Mouse (Mus musculus) heart, postnatal 25 days (tissue): ENCODE results near the gene Ypel2. TPM values are rescaled to one million over a fixed set of nuclear protein-coding genes. Genes with fewer than 3 reads are reported as not detected.
A peak's percentile ranks its signal among the peaks of the same experiment; 100 is the strongest.

Experiments
- DNase-seq: peaks from one replicate; pipeline ENCODE4 v3.0.0; 2022; ENCODE audit warnings: low spot score
- intact Hi-C: fragments of 180-260 bp; cut with DNase I; formaldehyde crosslinking; loops from one replicate; pipeline ENCODE4 v1.15.1; 2025
- total RNA-seq, 2 experiments: library from RNA; stranded (reverse); gene quantifications; 2 replicates each; pipeline ENCODE4 v1.2.3; 2021

Gene Ypel2
- total RNA-seq, 2 experiments from 2014 or later = 16.2 to 35.4 TPM

DNA sequence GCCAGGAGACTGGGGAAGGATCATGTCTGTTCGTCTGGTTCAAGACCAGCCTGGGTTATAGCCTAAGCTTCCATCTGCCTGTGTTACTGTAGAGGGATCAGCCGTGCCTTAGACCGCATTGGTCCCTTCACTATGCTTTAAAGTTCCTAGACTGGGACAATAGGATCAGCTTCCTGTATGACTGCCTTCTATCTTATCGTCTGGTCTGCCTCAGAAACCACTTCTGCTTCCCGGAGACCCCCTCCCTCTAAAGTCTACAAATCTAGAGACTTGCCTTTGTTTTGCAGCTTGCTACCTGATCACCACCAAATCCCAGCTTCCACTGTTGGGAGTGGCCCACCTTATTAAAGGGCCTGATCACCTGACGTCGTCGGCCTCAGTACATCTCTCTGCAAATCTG, 7.7 kb upstream of the Ypel2 start:
- intact Hi-C loops = no loop called here
- DNase-seq = no peak

DNA sequence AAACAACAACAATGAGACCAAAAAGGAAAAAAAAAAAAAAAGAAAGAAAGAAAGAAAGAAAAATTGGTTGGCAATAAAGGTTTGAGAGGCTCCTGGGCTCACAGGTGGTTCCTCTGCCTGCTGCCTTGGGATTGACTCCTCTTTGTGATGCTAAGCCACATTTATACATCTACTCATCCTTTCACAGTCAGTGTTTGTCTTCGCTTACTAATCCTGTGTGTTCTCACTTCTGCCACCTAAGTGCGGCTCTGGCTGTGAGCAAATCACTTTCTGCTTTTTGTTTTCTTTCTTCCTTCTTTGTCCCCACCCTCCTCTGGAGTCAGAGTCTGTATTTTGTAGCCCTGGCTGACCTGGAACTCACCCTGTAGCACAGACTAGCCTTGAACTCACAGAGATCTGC, 2.8 kb upstream of the Ypel2 start:
- DNase-seq = no peak
- intact Hi-C loops = loop anchor here (10.0 kb wide), 1 partner anchor 101 kb away; no protein-coding TSS in a partner anchor

DNA sequence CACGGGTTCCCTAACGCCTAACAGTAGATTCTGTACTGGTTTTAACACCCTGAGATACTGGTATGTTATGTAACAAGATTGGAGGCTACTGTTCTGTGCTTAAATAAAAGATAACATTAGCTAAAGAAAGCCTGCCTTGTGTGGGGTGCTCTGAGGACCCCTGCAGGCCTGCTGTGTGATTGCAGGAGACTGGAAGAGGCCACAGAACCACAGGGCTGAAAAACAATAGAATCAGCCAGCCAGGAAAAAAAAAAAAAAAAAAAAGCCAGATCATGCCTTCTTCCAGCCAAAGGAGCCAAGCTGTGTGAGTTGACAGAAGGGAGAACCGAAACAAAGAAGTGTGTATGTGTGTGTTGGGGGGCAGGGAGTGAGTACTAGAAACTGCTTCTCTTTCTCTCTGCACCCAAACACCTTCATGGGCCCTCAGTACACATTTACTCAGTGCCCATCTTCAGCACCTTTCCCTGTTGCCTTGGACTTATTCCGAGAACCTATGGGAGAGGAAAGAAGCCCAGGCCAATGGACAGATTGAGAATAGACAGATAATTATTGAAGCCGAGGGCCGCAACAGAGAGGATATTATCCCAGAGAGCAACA, 2.2 kb upstream of the Ypel2 start:
- intact Hi-C loops = loop anchor here (10.0 kb wide), 1 partner anchor 101 kb away; no protein-coding TSS in a partner anchor
- peak; percentile 27 for DNase-seq

DNA sequence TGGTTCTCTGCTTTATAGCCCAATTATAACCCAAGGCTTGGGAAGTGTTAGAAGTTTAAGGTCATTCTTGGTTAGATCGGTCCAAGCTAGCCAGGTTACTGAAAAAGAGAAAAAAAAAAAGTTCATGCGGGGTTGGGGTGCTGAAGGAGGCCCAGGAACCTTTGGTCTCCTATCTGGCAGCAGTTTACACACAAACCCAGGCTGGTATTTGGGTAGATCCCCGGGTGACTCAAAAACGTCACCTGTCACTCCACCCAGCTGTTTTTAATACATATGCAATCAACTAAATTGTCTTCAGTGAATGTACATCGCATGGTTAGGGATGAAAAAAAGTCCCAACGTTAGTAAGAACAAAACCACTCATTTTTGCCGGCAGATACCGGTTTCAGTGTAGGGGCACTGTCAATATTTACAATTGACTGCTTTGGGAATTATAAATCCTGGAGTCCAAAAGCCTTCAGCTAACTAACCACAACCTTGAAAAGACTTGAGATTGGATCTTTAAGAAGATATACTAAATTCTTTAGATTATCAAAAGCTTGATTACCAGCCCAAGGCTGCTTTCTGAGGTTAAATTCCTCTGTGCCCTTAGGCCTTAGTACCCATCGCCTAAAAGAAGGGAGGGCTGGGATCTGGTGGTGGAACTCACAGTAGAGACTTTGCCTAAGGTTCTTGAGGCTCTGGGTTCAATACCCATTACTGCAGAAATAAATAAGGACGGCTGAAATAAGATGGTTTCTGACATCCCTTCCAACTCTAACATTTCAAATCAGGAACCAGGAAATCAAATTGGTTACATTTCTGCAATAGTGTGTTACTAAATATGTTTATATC, 1.5 kb upstream of the Ypel2 start:
- intact Hi-C loops = loop anchor here (10.0 kb wide), 1 partner anchor 100 kb away; no protein-coding TSS in a partner anchor
- DNase-seq = no peak

GRCm38 (mm10) chr11:86994330-86994729, 823 bp upstream of the Ypel2 start:
- intact Hi-C loops = loop anchor here (10.0 kb wide), 1 partner anchor 100 kb away; no protein-coding TSS in a partner anchor
- no peak for DNase-seq

- DNase-seq = no peak
Measured at GRCm38 (mm10) chr11:86992461-86992988, 982 bp downstream of the Ypel2 start.

DNA sequence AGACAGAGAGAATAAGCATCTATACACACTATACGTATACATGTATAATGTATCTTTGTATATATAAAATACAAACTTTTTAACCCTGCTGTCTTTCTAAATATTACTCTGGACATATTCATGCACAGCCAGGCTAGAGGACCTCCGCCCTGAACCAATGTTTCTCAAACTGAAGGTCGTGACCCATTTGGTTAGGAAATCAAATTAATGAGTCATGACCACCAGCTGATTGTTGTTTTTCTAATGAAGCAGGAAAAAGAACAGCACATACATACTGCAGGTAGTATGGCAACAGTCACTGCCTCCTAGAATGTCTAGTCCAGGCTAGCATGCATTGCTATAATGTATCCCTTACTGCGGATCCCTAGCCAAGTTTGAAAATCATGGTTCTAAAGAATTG, 2.3 kb downstream of the Ypel2 start:
- no peak for DNase-seq
- intact Hi-C loops = loop anchor here (10.0 kb wide), 1 partner anchor 96 kb away; no protein-coding TSS in a partner anchor

More at GRCm38 (mm10) chr11:86992461-86992988, 982 bp downstream of the Ypel2 start:
- intact Hi-C loops = loop anchor here (1.0 to 10.0 kb wide), 3 partner anchors 30 to 98 kb away; no protein-coding TSS in a partner anchor

DNA sequence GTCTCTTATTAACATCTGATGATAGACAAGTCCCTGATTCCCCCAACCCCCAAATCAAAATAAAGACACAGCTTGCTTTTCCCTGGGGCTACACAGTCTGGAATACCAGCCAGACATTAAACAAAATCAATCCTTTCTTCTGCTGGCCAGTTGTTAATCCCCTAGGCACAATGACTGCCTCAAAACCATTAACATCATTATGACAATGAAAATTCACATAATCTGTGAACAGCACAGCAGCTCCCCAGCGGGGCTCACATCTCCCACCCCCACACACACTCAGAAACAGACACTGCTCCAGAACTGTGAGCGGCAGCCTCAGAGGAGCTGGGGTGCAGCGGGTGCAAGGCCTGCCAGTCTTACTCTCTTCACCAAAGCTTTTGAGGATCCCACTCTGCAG, 3.2 kb downstream of the Ypel2 start:
- no peak for DNase-seq
- intact Hi-C loops = loop anchor here (10.0 kb wide), 1 partner anchor 96 kb away; no protein-coding TSS in a partner anchor

GRCm38 (mm10) chr11:86984990-86985389, 8.5 kb downstream of the Ypel2 start:
- no peak for DNase-seq
- intact Hi-C loops = no loop called here

DNA sequence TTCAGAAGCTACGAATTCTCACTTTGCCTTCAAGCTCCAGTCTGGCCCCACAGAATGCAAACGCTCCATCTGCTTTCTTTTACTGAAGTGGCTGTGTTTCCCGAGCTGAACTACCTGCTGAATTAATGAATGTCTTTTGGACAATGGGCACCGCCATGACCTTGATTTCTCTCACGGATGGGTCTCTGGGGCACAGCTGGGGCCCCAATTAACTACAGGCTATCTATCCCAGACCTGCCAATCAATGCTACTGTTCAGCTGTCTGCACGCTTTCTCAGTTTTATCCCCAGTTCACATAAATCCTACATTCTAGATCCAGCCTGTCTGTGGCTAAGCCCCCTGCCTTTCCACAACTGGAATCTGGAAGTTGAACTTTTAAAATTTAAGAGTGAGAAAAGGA, 10.5 kb downstream of the Ypel2 start:
- no peak for DNase-seq
- intact Hi-C loops = no loop called here

GRCm38 (mm10) chr11:86981229-86981791, 12.2 kb downstream of the Ypel2 start:
- no peak for DNase-seq
- intact Hi-C loops = no loop called here

GRCm38 (mm10) chr11:86980526-86980925, 13.0 kb downstream of the Ypel2 start:
- no peak for DNase-seq
- intact Hi-C loops = no loop called here

DNA sequence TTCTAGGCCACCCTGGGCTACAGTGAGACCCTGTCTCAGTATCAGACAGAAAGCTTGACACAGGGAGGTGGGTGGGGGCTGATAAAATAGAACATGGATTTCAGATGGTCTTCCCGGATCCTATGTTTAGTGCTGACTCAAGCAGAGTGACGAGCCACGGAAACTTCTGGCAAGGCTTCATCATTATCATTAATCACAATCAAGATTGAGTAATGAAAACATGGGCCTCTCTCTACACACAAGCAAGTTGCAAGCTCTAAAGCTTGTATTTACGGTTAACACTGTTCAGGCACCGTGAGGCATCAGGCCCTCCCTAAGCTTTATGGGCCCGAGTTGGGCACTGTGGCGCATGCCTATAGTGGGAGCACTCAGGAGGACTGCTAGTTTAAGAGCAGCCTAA, 13.7 kb downstream of the Ypel2 start:
- no peak for DNase-seq
- intact Hi-C loops = no loop called here

DNA sequence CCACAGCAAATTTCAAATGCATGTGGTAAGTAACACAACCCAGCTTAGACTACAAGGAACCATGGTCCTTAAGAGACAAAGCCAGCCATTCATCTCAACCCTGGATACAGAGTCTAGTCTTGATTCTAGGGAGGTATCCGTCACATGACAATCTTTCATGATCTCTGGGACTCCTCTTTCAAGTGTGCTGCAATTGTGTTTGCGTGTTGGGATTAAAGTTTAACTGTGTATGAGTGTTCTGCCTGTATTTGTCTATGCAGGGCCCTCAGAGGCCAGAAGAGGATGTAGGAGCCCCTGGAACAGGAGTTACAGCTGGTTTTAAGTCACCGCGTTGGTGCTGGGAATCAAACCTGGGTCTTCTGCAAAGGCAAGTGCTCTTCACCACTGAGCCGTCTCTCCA, 16.3 kb downstream of the Ypel2 start:
- intact Hi-C loops = no loop called here

GRCm38 (mm10) chr11:86974401-86974800, 19.1 kb downstream of the Ypel2 start:
- intact Hi-C loops = no loop called here
- no peak for DNase-seq

More for the DNA sequence above, 16.3 kb downstream of the Ypel2 start:
- DNase-seq = no peak

DNA sequence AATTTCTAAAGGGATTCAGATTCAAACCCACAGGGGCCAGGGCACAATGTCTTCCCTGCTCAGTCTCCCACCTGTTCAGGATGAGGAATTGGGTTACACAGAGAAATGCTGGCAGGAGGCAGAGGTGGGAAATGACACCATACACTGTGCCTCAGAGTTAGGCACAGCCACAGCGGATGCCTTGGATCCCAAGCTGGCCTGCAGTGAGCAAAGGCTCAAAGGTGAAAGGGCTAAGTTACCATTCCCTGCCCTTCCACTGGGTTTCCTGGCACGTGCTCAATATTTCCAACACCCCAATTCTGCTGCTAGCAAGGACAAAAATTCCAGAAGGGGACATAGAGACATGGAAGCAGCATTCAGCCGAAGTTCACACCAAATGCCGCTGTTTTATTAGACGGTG, 20.3 kb downstream of the Ypel2 start:
- DNase-seq = no peak
- intact Hi-C loops = no loop called here

DNA sequence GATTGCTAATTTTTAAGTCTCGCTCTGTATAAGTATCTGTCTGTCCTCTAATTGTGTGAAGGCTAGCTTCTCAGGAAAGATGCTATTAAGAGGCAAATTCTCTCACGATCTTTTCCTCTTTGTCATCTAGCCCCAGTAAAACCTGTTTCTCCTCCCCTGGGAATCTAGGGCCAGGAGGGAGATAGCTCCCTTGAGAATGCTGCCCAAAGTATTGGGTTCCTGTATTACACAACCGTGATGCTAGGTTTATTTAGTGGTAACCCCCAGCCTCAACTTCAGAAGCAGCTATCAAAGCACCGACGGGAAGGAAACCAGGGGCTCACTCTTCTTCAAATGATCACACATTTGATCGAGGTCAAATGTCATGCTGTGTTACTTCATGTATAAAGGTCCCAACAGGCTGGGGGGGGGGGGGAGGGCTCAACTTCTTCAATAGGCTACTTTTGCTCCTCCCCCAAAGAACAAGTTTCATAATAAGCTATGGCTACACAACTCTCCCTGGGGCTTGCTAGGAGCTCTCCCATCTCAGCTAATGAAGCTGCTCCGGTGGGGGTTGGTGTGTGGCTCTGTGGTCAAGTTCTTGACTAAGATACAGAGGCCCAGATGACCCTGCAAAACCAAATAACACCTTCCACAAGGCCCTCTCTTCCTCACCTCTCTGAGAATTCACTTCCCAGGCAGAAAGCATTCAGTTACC, 22.3 kb downstream of the Ypel2 start:
- intact Hi-C loops = no loop called here
- DNase-seq = no peak

DNA sequence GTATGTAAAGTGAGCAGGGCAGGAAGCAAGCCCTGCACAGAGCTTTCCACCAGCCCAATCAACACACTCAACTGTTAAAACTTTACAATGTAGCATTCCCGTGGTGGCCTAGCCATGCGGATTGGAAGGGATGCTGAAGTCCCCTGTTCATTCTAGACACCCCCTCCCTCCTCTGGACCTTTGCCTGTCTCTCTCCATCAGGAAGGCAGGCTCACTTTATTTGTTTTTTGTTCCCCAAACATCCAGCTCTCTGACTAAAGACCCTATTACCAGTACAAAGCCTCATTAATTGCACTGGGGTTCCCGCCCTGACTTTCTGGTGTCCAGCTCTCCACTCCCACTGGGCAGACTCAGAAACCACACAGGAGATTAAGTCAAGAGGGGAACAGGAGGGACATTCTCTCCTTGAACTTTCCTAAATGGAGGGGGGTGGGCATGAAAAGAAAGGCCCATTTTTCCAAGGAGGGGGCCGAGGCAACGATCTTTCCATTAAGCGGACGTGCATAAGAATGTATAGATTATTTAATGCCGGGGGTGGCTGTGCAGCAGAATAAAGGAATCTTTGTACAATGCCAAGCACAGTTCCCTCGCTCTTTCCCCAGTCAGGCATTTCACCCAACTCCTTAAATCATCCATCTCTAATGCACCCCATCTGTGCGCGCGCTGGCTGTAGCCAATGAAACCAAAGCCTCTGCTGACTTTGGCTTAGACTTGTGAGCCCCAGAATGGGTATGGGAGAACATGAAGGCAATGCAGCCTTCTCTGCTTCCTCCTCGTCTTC, 24.3 kb downstream of the Ypel2 start:
- DNase-seq = no peak
- intact Hi-C loops = no loop called here

DNA sequence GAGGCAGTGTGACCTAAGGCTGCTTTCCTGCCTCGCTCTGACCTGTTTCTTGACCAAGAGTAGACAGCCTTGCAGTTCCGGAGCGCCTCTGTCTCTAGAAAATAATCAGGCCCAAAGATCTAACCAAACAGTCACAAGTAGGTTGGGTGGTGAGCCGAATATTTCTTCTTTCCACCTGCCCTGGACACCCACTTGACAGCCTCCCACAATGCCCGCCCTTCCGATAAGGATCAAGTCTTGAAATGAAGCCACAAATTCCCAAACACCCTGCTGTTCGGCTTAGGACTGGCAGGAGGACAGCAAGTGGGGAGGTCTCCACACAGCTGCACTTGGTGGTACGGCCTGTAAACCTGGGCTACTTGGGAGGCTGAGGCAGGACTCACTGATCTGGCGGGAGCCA, 26.0 kb downstream of the Ypel2 start:
- no peak for DNase-seq
- intact Hi-C loops = no loop called here
